Mouse (Mus musculus): ENCODE measurements around the gene Gm8180.
"Not testable (repeated sequence)": the region's sequence is repeated elsewhere in the genome, so short reads cannot be mapped to it uniquely, and the experiment has no call there.

The Gm8180 gene

GRCm38 (mm10) chr14:43784645-43785044 is at the start of gene Gm8180:
Gm8180 (minus strand) TSS chr14:43784745.
- not testable (repeated sequence) for DNase-seq (ENCODE audit: low spot score)

GRCm38 (mm10) chr14:43830385-43830784 is 45.8 kb upstream of the Gm8180 start:
- DNase-seq (ENCODE audit: low spot score): not testable (repeated sequence)

DNA sequence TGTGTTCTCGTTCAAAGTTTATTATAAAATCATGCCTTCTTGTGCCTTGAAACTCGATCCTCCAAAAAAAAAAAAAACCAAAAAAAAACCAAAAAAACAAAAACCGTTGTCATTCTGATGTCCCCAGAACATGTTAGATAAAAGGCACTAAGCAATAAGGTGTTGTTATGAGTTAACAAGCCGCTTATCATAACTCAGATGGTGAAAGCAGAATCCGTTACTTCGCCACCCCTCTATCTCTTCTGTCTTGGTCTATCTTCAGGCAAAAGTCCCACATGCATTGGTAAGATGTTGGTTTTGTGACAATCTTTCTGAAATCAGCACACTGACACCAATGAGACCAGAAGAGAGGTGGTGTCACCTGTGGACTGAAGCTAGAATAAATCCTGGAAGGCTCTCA is 39.6 kb upstream of the Gm8180 start:
- not testable (repeated sequence) for DNase-seq (ENCODE audit: low spot score)

DNA sequence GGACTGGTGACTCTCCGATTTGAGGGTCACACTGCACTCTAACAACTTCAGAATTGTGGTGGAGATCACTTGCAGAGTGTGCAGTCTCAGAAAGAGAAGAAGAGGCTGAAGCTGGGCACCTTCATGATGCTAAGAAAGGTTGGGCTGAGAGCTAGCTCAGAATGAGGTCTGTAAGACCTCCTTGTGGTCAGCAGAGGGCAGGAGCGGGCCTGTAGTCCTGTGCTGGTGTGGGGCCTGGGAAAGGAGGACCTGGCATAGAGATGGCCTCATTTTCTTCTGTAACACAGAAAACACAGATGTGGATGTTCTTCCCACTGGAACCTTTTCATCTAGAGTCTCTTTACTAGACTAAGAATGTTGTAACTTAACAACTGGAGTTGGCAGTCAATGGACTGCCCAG is 37.3 kb upstream of the Gm8180 start:
- DNase-seq (ENCODE audit: low spot score): not testable (repeated sequence)

DNA sequence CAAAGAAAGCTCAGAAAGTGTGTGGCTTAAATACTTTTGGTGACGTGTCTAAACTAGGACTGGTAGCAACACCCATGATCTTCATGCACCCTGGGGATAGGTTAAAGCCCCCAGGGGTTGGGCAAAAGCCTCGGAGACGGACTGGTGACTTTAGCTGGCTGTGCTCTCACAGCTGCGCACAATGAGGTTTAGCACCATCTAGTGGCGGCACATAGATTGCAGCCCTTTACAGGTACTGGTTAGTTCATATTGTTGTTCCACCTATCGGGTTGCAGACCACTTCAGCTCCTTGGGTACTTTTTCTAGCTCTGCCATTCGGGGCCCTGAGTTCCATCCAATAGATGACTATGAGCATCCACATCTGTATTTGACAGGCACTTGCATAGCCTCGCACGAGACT is 27.9 kb upstream of the Gm8180 start:
- peak; percentile 14 for DNase-seq (ENCODE audit: low spot score)

DNA sequence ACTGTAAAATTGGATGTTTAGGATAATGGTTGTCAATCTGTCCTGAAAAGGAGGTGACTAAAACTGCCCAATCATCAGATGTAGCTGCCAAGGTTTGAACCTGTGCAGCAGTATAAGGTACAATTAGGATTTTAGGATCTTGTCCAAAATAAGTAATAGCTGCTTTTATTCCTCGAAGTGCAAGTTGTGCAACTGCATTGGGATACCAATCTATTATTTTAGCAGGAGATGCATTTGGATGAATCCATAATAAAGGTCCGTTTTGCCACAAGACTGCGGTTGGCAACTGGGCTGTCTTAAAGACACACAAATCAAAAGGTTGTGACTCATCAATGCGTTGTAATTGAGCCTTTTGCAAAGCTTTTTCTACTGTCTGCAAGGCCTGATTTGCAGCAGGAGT is 23.6 kb upstream of the Gm8180 start:
- not testable (repeated sequence) for DNase-seq (ENCODE audit: low spot score)

GRCm38 (mm10) chr14:43804435-43804834 is 19.9 kb upstream of the Gm8180 start:
- not testable (repeated sequence) for DNase-seq (ENCODE audit: low spot score)

GRCm38 (mm10) chr14:43796905-43797470 is 12.4 kb upstream of the Gm8180 start:
- not testable (repeated sequence) for DNase-seq (ENCODE audit: low spot score)

- no peak for DNase-seq (ENCODE audit: low spot score)
These were observed 11.7 kb upstream of the Gm8180 start for GRCm38 (mm10) chr14:43796069-43796904.

DNA sequence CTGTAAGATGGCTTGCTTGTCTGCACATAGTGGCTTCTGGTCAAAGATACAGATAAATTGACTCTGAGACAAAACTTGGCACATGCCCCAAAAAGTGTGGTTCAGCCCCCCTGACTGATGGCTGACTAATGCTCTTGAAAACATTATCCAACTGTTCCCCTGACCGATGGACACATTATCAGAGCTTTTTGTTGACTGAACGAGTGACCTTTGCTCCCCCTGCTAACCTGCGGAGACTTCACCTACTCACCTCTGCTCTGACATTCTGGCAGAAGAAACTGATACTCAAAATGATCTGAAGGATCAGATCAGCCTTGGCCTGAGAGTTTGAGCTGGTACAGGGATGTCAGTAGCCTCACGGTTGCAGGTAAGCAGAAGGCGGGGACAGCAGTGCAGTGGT is 9.3 kb upstream of the Gm8180 start:
- not testable (repeated sequence) for DNase-seq (ENCODE audit: low spot score)

DNA sequence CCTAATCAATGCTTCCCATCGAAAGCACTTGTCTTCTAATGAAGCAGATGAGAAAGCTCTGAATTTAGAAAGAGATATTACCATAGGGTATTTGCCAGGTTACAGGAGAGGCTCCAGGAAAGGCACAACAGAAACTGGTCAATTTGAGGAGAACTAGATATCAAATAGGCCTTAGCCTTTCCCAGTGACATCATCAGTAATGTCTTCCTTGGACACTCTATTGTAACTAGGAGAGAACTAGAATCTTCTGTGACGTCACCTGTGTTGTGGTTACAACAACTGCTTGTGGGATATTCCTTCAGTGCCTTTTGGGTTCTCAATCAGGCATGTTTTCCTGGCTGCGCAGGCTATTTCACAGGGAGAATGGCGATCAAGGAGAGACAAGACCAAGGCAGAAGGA is 37.0 kb downstream of the Gm8180 start, which contains the start of gene Gm6526:
Gene Gm6526 (plus strand): TSS at position 301 of the 400 bp plus-strand sequence.
- DNase-seq (ENCODE audit: low spot score): not testable (repeated sequence)
